Mouse (Mus musculus): ENCODE measurements at regions not wholly inside any gene's neighbourhood (a gene's known extent, or its start where the extent isn't known, plus 50 kb on each side); places are given as distances from the start of the nearest gene placed in this dataset.

DNA sequence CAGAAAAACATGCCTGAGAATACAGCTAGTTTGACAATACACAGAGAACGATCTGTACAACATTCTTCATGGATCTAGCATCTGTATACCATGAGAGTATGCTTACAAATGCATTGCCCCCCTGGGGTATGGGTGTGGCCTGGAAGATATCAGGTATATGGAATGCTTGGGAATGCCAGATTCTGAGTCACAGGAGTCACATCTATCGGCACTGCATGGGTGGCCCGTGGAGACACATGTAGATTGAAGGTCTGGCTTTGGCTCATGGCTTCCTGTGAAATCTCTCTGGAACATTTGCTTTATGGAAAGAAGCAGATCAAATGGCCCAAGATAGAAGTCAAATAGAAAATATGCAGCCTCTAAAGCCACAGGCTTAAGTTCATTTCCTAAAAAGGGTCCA lies 59.6 kb downstream of the Kcne4 start:
- no peak for DNase-seq (ENCODE audit: low spot score)

DNA sequence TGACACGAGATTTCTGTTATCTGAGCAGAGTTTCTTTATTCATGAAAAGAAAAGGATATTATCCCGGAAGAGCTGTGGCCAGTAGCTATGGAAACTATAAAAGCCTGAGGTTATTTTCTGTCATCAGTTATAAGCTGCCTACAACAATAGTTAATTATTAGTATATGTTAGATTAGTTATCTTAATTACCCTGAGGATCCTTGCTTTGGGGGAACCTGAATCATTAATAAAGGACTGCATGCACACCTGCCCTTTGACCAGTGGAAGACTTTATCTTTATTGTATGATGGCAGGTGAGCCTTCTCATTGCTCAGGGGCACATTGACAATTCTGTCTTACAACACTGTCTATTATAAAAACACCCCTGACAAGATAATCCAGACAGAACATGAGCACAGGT lies 62.7 kb downstream of the Kcne4 start:
- no peak for DNase-seq (ENCODE audit: low spot score)

DNA sequence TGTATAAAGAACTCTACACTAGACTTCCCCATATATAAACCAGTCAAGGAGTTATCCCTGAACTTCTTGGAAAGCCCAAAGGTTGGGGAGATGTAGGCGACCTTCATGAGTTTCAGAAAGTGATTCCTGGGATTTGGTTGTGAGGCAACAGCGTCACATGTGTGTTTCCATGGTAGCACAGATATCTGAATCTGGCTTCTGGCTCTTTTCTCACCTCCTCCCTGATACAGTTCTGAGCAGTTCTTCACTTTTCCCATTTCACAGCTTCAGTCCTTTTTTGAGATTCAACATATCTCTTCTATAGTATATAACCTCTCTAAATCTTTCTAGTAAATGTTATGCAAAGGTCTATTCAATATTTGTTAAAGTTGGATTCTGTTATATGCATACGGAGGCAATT lies 65.9 kb downstream of the Kcne4 start:
- DNase-seq (ENCODE audit: low spot score) = no peak

DNA sequence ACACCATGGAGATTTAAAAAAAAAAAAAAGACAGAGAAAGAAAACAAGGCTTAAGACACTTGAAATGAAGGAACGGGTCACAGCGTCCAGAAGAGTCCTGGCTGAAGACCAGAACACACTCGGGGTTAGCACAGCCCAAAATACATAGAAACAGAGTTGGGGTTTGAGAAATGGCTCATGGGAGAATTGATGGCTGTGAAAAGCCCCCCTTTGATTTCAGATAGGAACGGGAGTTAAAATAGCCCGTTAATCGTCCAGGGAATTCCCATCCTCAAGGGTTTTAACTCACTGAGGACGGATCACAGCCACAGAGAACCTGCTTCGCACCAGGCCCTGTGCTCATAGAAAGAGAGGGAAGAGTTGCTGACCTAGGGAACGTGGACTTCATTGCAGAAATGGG lies 72.7 kb downstream of the Kcne4 start:
- DNase-seq (ENCODE audit: low spot score) = no peak

DNA sequence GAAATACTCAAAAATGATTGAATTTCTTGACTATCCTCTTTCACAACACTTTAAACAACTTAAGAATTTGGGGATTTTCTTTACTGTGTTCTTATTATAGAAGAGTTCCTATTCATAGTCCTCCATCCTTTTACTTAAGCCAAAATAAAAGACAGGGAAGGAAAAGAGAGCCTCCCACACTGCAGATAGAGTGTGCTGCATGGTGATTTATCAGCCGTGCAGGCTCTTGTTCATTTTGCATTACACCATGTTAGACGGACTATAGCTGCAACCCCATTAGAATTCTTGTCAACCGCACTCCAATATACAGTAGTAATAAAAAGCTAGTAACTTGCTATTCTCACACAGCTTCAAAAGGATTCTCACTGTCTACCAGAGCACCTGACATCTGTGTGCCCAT lies 74.8 kb downstream of the Kcne4 start:
- no peak for DNase-seq (ENCODE audit: low spot score)

DNA sequence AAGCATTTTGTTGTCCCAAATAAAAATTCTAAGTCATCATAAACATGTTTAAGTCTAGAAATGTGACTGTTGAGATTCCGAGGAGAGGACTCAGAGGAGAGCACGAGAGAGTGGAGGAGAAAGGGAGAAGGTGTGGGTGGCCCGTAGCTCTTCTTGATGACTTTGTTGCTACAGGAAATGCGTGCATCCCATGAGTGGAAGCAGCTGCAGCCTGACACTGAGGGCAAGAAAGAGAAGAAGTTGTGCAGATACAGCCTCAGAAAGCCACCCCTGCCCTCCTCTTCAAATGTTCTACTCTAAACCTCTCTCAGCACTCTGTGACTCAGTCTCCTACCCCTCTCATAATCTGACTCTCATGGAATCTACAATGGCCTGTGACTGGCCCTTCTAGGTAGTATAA lies 77.7 kb downstream of the Kcne4 start:
- DNase-seq (ENCODE audit: low spot score) = no peak

DNA sequence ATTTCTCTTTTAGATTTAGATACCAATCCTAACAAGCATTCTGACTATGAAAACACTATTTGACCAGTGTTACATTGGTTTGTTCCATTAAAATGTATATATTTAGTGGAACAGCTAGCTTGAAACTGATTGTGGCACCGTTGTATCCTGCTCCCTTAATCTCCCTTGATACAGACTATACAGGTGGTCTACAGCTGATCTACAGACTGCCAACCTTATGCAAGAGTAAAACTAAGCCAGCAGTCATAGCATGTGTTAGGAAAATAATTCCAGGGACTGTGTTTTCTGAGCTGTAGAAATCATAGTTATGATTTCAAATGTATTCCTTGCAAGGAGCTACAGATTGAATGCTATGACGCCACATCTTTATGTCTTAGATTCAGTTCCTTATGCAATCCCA lies 78.6 kb downstream of the Kcne4 start:
- DNase-seq (ENCODE audit: low spot score) = no peak

DNA sequence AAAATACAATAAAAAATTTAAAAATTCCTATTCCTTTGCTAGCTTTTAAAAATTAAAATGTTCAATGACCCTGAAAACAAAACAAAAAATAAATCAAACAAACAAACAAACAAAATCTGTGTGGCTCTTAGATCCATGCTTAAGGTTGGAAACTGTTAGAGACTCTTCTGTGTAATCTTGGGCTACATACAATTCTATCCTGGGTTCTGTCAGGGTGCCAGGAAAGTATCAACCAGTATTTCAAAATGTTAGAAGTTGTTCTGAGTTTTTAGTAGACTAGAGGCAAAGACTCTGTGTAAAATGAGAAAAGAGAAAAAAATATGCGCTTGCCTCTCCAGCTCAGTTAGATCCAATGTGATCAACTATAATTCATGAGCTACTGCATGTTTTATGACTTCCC lies 91.0 kb downstream of the Kcne4 start:
- no peak for DNase-seq (ENCODE audit: low spot score)

DNA sequence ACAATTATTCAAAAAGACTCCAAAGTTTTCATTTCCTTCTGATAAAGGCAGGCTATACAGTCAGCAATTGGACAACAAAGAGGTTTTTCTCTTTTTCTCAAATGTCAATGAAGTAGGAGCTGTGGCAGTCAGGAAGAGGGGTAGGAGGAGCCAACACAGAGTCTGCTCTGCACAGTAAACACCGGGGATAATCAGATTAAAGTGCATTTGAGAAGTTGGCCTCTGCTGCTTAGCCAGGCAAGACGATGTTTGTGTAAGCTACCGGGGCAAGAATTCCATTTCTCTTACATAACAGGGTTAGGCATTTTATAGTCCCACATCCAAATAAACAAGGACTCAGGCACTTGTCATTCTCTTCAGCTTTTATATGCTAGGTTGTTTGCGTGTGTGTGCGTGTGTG lies 91.4 kb downstream of the Kcne4 start:
- peak; percentile 23 for DNase-seq (ENCODE audit: low spot score)

DNA sequence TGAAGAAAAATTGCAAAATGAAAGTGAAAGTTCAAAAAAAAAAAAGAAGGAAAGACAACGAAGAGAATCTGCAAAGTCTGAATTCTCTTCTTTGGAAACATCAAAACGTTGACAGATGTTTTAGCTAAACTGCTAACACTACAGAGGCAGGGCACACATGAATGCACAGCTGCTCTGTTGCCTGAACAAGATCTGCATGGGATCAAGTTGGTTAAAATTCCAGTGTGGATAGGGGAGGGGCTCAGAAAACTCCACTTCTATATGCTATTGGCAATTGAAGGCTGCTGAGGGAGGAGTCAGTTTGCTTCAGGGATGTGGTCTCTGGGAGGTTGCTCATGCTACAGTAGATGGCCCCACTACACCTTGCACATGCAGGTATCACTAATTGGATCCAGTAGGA lies 97.2 kb downstream of the Kcne4 start:
- peak; percentile 7 for DNase-seq (ENCODE audit: low spot score)

DNA sequence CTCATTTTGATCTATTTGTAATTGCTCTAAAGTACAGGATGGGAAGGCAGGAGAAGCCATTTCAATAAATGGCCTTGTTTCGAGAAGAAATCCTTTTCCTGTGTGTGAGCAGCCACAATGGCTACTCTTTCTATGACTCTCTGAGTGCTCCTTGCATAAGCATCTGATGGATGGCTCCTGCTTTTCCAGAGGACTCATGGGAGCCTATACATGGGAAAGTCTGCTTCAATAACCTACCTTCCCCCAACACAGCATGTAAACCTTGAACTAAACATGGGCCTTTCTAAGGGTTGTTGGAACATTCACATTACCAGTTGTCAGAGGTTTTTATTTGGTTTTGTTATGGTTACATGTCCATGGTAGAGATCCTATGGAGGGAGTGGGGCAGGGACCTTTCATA lies 103.3 kb downstream of the Kcne4 start:
- no peak for DNase-seq (ENCODE audit: low spot score)

DNA sequence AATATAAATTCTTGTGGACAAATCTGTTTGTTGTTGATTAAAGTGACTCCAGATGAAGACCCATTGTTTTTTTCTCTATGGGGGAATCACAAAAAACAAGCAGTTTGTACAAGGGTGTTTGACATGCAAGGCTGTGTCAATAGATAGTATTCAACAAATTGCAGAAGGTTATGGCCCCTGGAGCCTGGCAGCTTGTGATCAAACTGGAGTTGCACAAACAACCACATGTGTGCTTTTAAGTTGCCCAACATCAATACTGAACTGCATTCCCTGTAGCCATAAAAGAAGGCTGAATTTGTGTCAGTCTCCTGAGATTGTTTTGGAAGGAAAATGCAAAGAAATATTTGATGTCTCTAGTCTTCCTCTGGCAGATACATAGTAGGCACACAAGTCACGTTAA lies 113.4 kb downstream of the Kcne4 start:
- no peak for DNase-seq (ENCODE audit: low spot score)

DNA sequence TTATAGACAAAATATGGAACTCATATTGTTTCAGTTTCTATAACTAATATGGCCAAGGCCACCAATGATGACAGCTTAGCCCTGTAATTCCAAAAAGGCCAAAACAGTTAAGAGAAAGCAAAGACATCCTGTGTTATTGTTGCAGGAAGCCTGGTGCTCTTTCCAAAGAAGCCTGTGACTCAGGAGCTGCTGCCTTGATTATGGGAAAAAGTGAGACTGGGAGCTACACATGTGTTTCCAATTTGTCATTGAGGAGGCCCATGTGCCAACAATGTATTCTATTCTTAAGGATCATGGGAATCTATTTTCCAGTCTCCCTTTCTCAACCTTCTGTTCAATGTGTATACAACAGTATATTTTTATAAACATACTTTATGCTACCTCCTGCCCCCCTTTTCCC lies 123.3 kb downstream of the Kcne4 start:
- peak; percentile 13 for DNase-seq (ENCODE audit: low spot score)

DNA sequence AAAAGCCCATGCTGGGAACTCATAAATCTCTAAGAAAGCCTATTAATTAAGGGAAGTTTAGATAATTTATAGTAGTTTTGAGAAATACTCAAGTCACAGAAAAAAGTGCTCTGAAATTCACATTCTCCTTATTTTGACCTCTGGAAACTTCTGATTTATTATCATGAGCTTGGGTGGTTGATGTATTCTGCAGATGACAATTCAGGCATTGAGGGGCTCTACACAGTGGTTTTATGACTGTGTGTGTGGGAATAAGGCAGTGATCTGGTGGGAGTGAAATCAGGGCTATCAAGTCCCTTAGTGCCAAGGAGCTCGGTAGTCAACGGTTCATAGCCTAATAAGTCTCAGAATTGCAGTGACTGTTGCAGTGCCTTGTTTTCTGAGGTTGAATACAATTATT lies 129.0 kb downstream of the Kcne4 start:
- no peak for DNase-seq (ENCODE audit: low spot score)

DNA sequence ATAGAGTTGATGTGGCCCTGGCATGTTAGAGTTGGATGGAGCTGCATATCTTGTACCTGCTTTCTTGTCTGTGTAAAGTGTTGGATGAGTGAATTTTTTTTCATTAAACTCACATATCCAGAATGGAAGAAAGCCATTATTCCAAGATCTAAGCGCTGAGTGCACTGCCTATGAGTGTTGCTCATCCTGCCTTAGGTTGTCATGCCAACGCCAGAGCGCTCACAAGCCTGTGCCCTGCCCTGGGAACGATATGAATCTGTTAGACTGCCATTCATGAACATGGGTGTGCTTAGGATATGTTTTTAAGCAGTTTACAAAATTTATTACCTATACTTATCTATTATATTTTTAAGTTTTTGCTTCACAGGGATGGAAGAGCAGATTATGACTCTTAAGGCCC lies 163.5 kb downstream of the Kcne4 start:
- no peak for DNase-seq (ENCODE audit: low spot score)

All from embryo, embryonic 10 days (tissue).